Mouse (Mus musculus) heart, postnatal 10 days (tissue): Measurements from ENCODE around the gene Ccn6. TPM values are rescaled to one million over a fixed set of nuclear protein-coding genes. Genes with fewer than 3 reads are reported as not detected.

Experiments
- total RNA-seq, 2 experiments: library from RNA; stranded (reverse); gene quantifications; 2 replicates each; pipeline ENCODE4 v1.2.3; 2021

Ccn6 gene
- total RNA-seq, 2 experiments from 2014 or later, result not detected

Other genes starting within 250 kb of the Ccn6 start
- 100 to 1,000 TPM; 207 to 219 TPM for gene Lama4, start 198.3 kb downstream of the Ccn6 start, total RNA-seq
- gene Fam229b, start 29.9 kb downstream of the Ccn6 start, total RNA-seq, result 1 to 10 TPM; 4.6 to 5.0 TPM
- 1 to 10 TPM; 2.3 to 2.7 TPM for gene Tube1, start 29.8 kb downstream of the Ccn6 start, total RNA-seq
- gene Fyn, start 205.1 kb upstream of the Ccn6 start, total RNA-seq, result 10 to 100 TPM; 52.2 to 55.5 TPM